Mouse (Mus musculus) CH12.LX (cell line): ENCODE measurements around the gene Rgs19.
A peak's percentile ranks its signal among the peaks of the same experiment; 100 is the strongest.

Experiments used
- CTCF ChIP-seq, 2 experiments: IDR thresholded peaks in 1 of 2; conservative IDR thresholded peaks in 1 of 2; 2 replicates each; pipeline ENCODE4 v1.5.1; 2011 to 2012; ENCODE audit warnings: low read depth in 2 of 2, low read length in 2 of 2, improper control_type of control experiment in 1 of 2, inconsistent platforms in 1 of 2, mild to moderate bottlenecking in 1 of 2, moderate library complexity in 1 of 2
- ETS1 ChIP-seq: conservative IDR thresholded peaks from 2 replicates; pipeline ENCODE4 v1.6.1; 2012; ENCODE audit warnings: low read depth, mild to moderate bottlenecking, inconsistent platforms, low read length, improper control_type of control experiment, moderate library complexity
- GABPA ChIP-seq: IDR thresholded peaks from 2 replicates; pipeline ENCODE4 v1.6.1; 2012; ENCODE audit warnings: low read depth, low read length, improper control_type of control experiment, inconsistent platforms; ENCODE audit not compliant: insufficient replicate concordance
- HCFC1 ChIP-seq: IDR thresholded peaks from 2 replicates; pipeline ENCODE4 v1.6.1; 2012; ENCODE audit warnings: low read depth, mild to moderate bottlenecking, inconsistent platforms, low read length, improper control_type of control experiment
- JUN ChIP-seq: IDR thresholded peaks from 2 replicates; pipeline ENCODE4 v1.6.1; 2011; ENCODE audit warnings: low read depth, mild to moderate bottlenecking, low read length, improper control_type of control experiment, moderate library complexity; ENCODE audit not compliant: insufficient read depth
- KAT2A ChIP-seq: IDR thresholded peaks from 2 replicates; pipeline ENCODE4 v1.6.1; 2012; ENCODE audit warnings: low read length, improper control_type of control experiment, inconsistent platforms; ENCODE audit not compliant: insufficient replicate concordance
- MEF2A ChIP-seq: IDR thresholded peaks from 2 replicates; pipeline ENCODE4 v1.6.1; 2014; ENCODE audit warnings: low read depth, mild to moderate bottlenecking, inconsistent platforms, low read length, improper control_type of control experiment, borderline replicate concordance
- MYC ChIP-seq: IDR thresholded peaks from 2 replicates; pipeline ENCODE4 v1.6.1; 2011; ENCODE audit warnings: low read depth, mild to moderate bottlenecking, improper control_type of control experiment, low read length
- POLR2A ChIP-seq: IDR thresholded peaks from 2 replicates; pipeline ENCODE4 v1.6.1; 2011; ENCODE audit warnings: low read depth, mild to moderate bottlenecking, improper control_type of control experiment, low read length
- POLR2AphosphoS2 ChIP-seq: IDR thresholded peaks from 2 replicates; pipeline ENCODE4 v1.6.1; 2011; ENCODE audit warnings: low read depth, low read length, improper control_type of control experiment
- RCOR1 ChIP-seq: conservative IDR thresholded peaks from 2 replicates; pipeline ENCODE4 v1.6.1; 2012; ENCODE audit warnings: low read depth, mild to moderate bottlenecking, inconsistent platforms, low read length, improper control_type of control experiment
- USF1 ChIP-seq: IDR thresholded peaks from 2 replicates; pipeline ENCODE4 v1.6.1; 2014; ENCODE audit warnings: low read depth, mild to moderate bottlenecking, inconsistent platforms, low read length, improper control_type of control experiment
- ZKSCAN1 ChIP-seq: IDR thresholded peaks from 2 replicates; pipeline ENCODE4 v1.6.1; 2012; ENCODE audit warnings: low read depth, inconsistent platforms, low read length, improper control_type of control experiment, borderline replicate concordance

DNA sequence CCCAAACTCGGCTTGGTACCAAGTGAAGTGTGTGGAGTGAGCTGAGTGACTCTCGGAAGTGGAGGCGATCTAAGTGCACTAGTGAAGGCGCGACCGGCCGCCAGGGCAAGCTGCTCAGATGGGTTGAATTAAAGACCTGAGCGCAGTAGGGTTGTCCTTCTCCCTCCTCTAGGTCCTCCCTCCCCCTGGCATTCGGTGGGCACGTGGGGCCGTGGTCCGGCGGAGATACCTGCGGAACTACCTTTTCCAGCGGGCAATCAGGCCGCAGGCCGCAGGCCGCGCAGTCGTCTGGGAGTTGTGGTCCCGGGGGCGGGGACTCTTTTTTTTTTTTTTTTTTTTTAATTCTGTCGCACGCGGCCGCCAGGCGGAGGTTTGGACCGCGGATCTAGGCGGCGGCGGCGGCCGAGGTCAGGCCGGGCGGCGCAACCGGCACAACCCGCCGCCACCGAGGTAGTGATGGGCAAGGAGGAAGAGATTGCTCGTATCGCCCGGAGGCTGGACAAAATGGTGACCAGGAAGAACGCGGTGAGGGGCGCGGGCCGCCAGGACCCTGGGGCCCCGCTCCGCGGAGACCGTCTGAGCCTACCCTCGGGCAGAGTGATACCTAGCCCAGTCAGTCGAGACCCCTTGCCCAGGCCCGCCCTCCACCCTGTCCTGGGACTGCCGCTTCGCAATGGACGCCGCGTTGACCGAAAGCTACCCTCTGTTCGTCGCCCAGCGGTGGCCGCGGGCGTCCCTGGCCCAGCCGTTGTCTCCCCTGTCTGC is 13.6 kb downstream of the Rgs19 start, which contains the start of gene Tcea2:
- peak; percentile 55 for TF ChIP-seq USF1
- no peak; the same call in 1 of the 2 replicates for TF ChIP-seq ETS1
- TF ChIP-seq POLR2AphosphoS2 = no peak
- TF ChIP-seq HCFC1 = peak; percentile 90
- TF ChIP-seq CTCF (conservative IDR thresholded peaks at IDR 0.05 in 1 of 2, IDR thresholded peaks at IDR 0.05 in 1 of 2; ENCODE audit: low read depth in 2 of 2, low read length in 2 of 2) = peak in 1 of 2 experiments; percentile 45; a peak in 2 of 4 replicates
- peak; percentile 84 for TF ChIP-seq POLR2A
- no peak for TF ChIP-seq MEF2A
- no peak for TF ChIP-seq JUN
- TF ChIP-seq GABPA = no peak
- TF ChIP-seq KAT2A = peak; percentile 60; the same call in 1 of the 2 replicates
- TF ChIP-seq ZKSCAN1 = no peak
- no peak for TF ChIP-seq RCOR1
- peak; percentile 79; the same call in 1 of the 2 replicates for TF ChIP-seq MYC
